Mouse (Mus musculus) layer of hippocampus, adult 18-20 months (tissue): ENCODE data around the gene Ifnar1. TPM values are rescaled to one million over a fixed set of nuclear protein-coding genes. Genes with fewer than 3 reads are reported as not detected.
A peak's percentile ranks its signal among the peaks of the same experiment; 100 is the strongest.
"Not testable (repeated sequence)": the region's sequence is repeated elsewhere in the genome, so short reads cannot be mapped to it uniquely, and the experiment has no call there.

Experiments used
- DNase-seq, 2 experiments: peaks; one replicate each; pipeline ENCODE4 v3.0.0; 2022; ENCODE audit warnings: low spot score in 2 of 2
- long read RNA-seq: library from polyadenylated mRNA; stranded (forward); transcript quantifications from one replicate; pipeline ENCODE4 v2.0.0, GENCODE M21; 2021
- total RNA-seq, 2 experiments: library from RNA; stranded (reverse); gene quantifications; 2 replicates each; pipeline ENCODE4 v1.2.3; 2021

Ifnar1 gene
- 10 to 100 TPM; 40.9 to 44.4 TPM for total RNA-seq
- long read RNA-seq, transcript Ifnar1-201 (11 exons, 3,909 nt), result major isoform, 25 of 34 reads
- long read RNA-seq, partial matches to known transcripts, result 1 of 34 reads
- long read RNA-seq, other reads (novel, unspliced or antisense), result 7 of 34 reads

- peak; percentile 96 to 97 for DNase-seq
Observed at GRCm38 (mm10) chr16:91484808-91485700, at the start of gene Ifnar1. Ifnar1 (plus strand) TSS chr16:91485238.

GRCm38 (mm10) chr16:91438081-91438480 is 47.0 kb upstream of the Ifnar1 start:
- no peak for DNase-seq

- DNase-seq, result not testable (repeated sequence)
Observed at GRCm38 (mm10) chr16:91438599-91438998, 46.4 kb upstream of the Ifnar1 start.

- no peak for DNase-seq
Observed at GRCm38 (mm10) chr16:91441366-91441765, 43.7 kb upstream of the Ifnar1 start.

GRCm38 (mm10) chr16:91441811-91442240 is 43.2 kb upstream of the Ifnar1 start:
- DNase-seq, result no peak

- DNase-seq, result peak in 1 of 2 experiments; percentile 34
Observed at GRCm38 (mm10) chr16:91442446-91442845, 42.6 kb upstream of the Ifnar1 start.

GRCm38 (mm10) chr16:91443211-91443611 is 41.8 kb upstream of the Ifnar1 start:
- no peak for DNase-seq

- no peak for DNase-seq
Observed at GRCm38 (mm10) chr16:91444847-91445246, 40.2 kb upstream of the Ifnar1 start.

GRCm38 (mm10) chr16:91445566-91445965 is 39.5 kb upstream of the Ifnar1 start:
- no peak for DNase-seq

GRCm38 (mm10) chr16:91446778-91447511 is 38.1 kb upstream of the Ifnar1 start:
- DNase-seq, result no peak

GRCm38 (mm10) chr16:91447512-91447900 is 37.5 kb upstream of the Ifnar1 start:
- no peak for DNase-seq

GRCm38 (mm10) chr16:91448088-91448487 is 37.0 kb upstream of the Ifnar1 start:
- no peak for DNase-seq

GRCm38 (mm10) chr16:91448895-91449294 is 36.1 kb upstream of the Ifnar1 start:
- no peak for DNase-seq

- no peak for DNase-seq
Observed at GRCm38 (mm10) chr16:91450137-91451064, 34.6 kb upstream of the Ifnar1 start.

- DNase-seq, result no peak
Observed at GRCm38 (mm10) chr16:91451949-91452348, 33.1 kb upstream of the Ifnar1 start.

- no peak for DNase-seq
Observed at GRCm38 (mm10) chr16:91452363-91452896, 32.6 kb upstream of the Ifnar1 start.

- no peak for DNase-seq
Observed at GRCm38 (mm10) chr16:91455868-91456267, 29.2 kb upstream of the Ifnar1 start.

- no peak for DNase-seq
Observed at GRCm38 (mm10) chr16:91458301-91458746, 26.7 kb upstream of the Ifnar1 start.

- no peak for DNase-seq
Observed at GRCm38 (mm10) chr16:91458976-91459375, 26.1 kb upstream of the Ifnar1 start.

GRCm38 (mm10) chr16:91459396-91459795 is 25.6 kb upstream of the Ifnar1 start:
- no peak for DNase-seq
